25 mouse cellular contexts compared by ENCODE assay signal in the genomic region with DNA sequence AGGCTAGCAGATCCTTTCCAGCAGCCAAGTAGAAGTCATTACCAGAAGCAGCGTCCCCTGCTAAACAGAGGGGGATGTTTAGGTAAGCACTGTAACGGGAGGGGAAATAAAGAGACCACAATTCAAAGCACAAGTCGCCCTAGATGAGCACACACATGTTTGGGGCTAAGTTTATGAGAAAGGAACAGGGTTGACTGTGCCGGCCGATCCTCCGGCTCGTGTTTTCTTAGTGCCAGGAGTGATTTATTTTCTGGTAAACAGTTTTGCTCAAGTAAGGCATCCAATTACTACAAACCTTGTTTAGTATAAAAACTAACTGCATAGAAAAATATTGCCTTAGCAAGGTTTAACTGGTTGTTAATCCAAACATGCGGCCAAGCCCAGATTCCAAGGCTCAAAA.
DNase-seq lines count a peak whose midpoint lies in the region; ATAC-seq lines count a peak whose summit lies in the region.
"Had no signal": no experiment of that assay in that cellular context is flagged by ENCODE, and none has a peak within 500 bp of the region (broad histone marks: within the 10 kb centered on the region; RNA-seq: fewer than 3 reads in every experiment).

No protein-coding gene starts in this region.

- no peaks in the 10 kb centered on the region for H3K9me3 ChIP-seq in kidney, embryonic 15.5 days (replicated peaks)
- H3K9me3 ChIP-seq in limb, embryonic 12.5 days, result peaks cover 13% of the 10 kb centered on the region
- H3K9me3 ChIP-seq in limb, embryonic 10.5 days (replicated peaks), result no peaks in the 10 kb centered on the region
- no peaks in the 10 kb centered on the region for H3K9me3 ChIP-seq in limb, embryonic 15.5 days
- H3K9me3 ChIP-seq: embryonic facial prominence, embryonic 15.5 days; heart, embryonic 15.5 days; hindbrain, embryonic 13.5 days had no signal

- H3K4me1 ChIP-seq in kidney, embryonic 15.5 days, result peaks cover 24% of the 10 kb centered on the region
- H3K4me1 ChIP-seq in limb, embryonic 12.5 days (replicated peaks), result peaks cover 18% of the 10 kb centered on the region
- peaks cover 18% of the 10 kb centered on the region for H3K4me1 ChIP-seq in limb, embryonic 10.5 days
- H3K4me1 ChIP-seq in limb, embryonic 15.5 days, result peaks cover 13% of the 10 kb centered on the region; the same call in 1 of the 2 replicates
- H3K4me1 ChIP-seq: hindbrain, embryonic 13.5 days had no signal

- no peak for DNase-seq in kidney, postnatal 14 days
- no peak for DNase-seq in limb, embryonic 10.5 days (ENCODE audit: low spot score)
- no peak for DNase-seq in frontal cortex, postnatal 14 days (ENCODE audit: low spot score in 2 of 2)
- DNase-seq: adrenal gland, adult 2 months; adrenal gland, postnatal 14 days; cerebellum, adult 11 months; cerebellum, adult 2 months; cerebellum, adult 9-11 months; cerebellum, postnatal 25 days; forebrain, postnatal 0 days; gastrocnemius, postnatal 25 days; heart, adult 18-20 months; heart, postnatal 10 days; heart, postnatal 36 days had no signal

- peak; percentile 56 for ATAC-seq in kidney, embryonic 15.5 days (replicated peaks; ENCODE audit: low FRiP score)
- no peak for ATAC-seq in limb, embryonic 12.5 days (ENCODE audit: insufficient number of reproducible peaks, insufficient read depth, low FRiP score, low TSS enrichment, low read depth)
- peak; percentile 55; the same call in 1 of the 2 replicates for ATAC-seq in limb, embryonic 15.5 days (ENCODE audit: insufficient number of reproducible peaks, low FRiP score, low TSS enrichment, low read depth)
- ATAC-seq: CD4-positive, CD25-positive, alpha-beta regulatory T cell, adult 4 months; forebrain, embryonic 14.5 days; forebrain, postnatal 0 days; hindbrain, embryonic 16.5 days had no signal

- H3K27ac ChIP-seq in kidney, embryonic 15.5 days, result 0 out of 2 replicates have a peak overlapping the region, but pooled peaks have one; percentile 27
- H3K27ac ChIP-seq in limb, embryonic 12.5 days, result 0 out of 2 replicates have a peak overlapping the region, but pooled peaks have one; percentile 5
- H3K27ac ChIP-seq in limb, embryonic 10.5 days, result no peak overlapping the region
- H3K27ac ChIP-seq in limb, embryonic 15.5 days, result 0 out of 2 replicates have a peak overlapping the region, but pooled peaks have one; percentile 7
- H3K27ac ChIP-seq: embryonic facial prominence, embryonic 15.5 days; heart, embryonic 15.5 days; hindbrain, embryonic 10.5 days; hindbrain, embryonic 13.5 days had no signal

- H3K27me3 ChIP-seq in kidney, embryonic 15.5 days, result peaks cover 5% of the 10 kb centered on the region; the same call in 1 of the 2 replicates
- no peaks in the 10 kb centered on the region for H3K27me3 ChIP-seq in limb, embryonic 12.5 days
- no peaks in the 10 kb centered on the region; the same call in 1 of the 2 replicates for H3K27me3 ChIP-seq in limb, embryonic 10.5 days (ENCODE audit: low read depth, poor library complexity, severe bottlenecking)
- H3K27me3 ChIP-seq in limb, embryonic 15.5 days, result no peaks in the 10 kb centered on the region
- H3K27me3 ChIP-seq: embryonic facial prominence, embryonic 15.5 days; heart, embryonic 12.5 days; heart, embryonic 15.5 days; hindbrain, embryonic 13.5 days had no signal

- H3K9ac ChIP-seq in kidney, embryonic 15.5 days, result no peak overlapping the region
- H3K9ac ChIP-seq in limb, embryonic 12.5 days (replicated peaks), result no peak overlapping the region
- no peak overlapping the region for H3K9ac ChIP-seq in limb, embryonic 15.5 days
- H3K9ac ChIP-seq: embryonic facial prominence, embryonic 15.5 days; forebrain, postnatal 0 days; heart, embryonic 12.5 days; heart, embryonic 15.5 days; hindbrain, embryonic 13.5 days had no signal

- 17% methylated on average over 8 of the region's 8 CpGs for WGBS in kidney, embryonic 15.5 days
- 17% methylated on average over 8 of the region's 8 CpGs for WGBS in limb, embryonic 12.5 days
- 56% methylated on average over 8 of the region's 8 CpGs for WGBS in limb, embryonic 10.5 days
- WGBS in limb, embryonic 15.5 days, result 26% methylated on average over 8 of the region's 8 CpGs

- H3K4me3 ChIP-seq in kidney, embryonic 15.5 days (replicated peaks), result no peak overlapping the region
- H3K4me3 ChIP-seq in limb, embryonic 12.5 days (replicated peaks), result no peak overlapping the region
- H3K4me3 ChIP-seq in limb, embryonic 10.5 days, result no peak overlapping the region
- no peak overlapping the region for H3K4me3 ChIP-seq in limb, embryonic 15.5 days
- H3K4me3 ChIP-seq: embryonic facial prominence, embryonic 15.5 days; heart, embryonic 12.5 days; heart, embryonic 15.5 days; hindbrain, embryonic 10.5 days; hindbrain, embryonic 13.5 days had no signal

- H3K36me3 ChIP-seq in kidney, embryonic 15.5 days, result no peaks in the 10 kb centered on the region
- no peaks in the 10 kb centered on the region for H3K36me3 ChIP-seq in limb, embryonic 12.5 days
- no peaks in the 10 kb centered on the region for H3K36me3 ChIP-seq in limb, embryonic 10.5 days
- H3K36me3 ChIP-seq in limb, embryonic 15.5 days, result no peaks in the 10 kb centered on the region
- H3K36me3 ChIP-seq: embryonic facial prominence, embryonic 15.5 days; heart, embryonic 12.5 days; heart, embryonic 15.5 days; hindbrain, embryonic 10.5 days; hindbrain, embryonic 13.5 days had no signal

- peak overlapping the region; percentile 15; the same call in 1 of the 2 replicates for H3K4me2 ChIP-seq in kidney, embryonic 15.5 days
- H3K4me2 ChIP-seq in limb, embryonic 12.5 days, result peak overlapping the region; percentile 15
- no peak overlapping the region for H3K4me2 ChIP-seq in limb, embryonic 15.5 days
- H3K4me2 ChIP-seq: embryonic facial prominence, embryonic 15.5 days; heart, embryonic 12.5 days; heart, embryonic 15.5 days; hindbrain, embryonic 13.5 days had no signal
